Mouse (Mus musculus): ENCODE data around the gene Mrps12.

Gene Mrps12

DNA sequence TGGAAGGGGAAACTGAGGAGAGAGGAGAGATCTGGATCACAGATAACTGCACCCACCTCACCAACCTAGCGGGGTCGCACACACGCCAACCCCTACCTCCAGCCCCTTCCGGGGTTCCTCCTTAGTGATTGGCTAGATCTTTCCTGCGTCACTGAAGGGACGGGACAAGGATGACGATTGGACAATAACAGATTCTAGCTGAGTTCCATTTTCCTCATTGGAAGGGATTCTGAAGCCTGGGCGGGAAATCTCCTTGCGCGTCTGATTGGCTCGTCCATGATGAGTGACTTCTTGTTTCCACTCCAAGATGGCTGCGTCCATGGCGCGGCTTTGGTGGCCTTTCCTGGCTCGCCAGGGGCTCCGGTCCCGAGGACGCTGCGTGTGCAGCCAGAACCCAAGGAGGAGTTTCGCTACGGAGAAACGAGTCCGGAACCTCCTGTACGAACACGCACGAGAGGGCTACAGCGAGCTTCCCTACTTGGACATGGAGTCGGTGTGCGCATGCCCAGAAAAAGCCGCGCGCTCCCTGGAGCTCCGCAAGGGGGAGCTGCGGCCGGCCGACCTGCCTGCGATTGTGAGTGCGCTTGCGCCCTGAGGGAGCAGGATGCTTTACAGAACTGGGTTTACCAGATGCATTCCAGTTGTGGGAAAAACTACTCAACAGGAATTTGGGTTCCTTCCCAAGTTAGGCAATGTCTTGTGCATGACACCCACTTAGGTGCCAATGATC lies at the start of gene Mrps12, which contains the start of gene Sars2:
Gene Mrps12, minus strand, starts transcription at position 112 of the 730 bp plus-strand sequence.
Gene Sars2, plus strand, starts transcription at position 284 of the 730 bp plus-strand sequence.
- in situ Hi-C loops (cut with MboI) = no loop called here

GRCm38 (mm10) chr7:28790066-28790806 lies 48.6 kb upstream of the Mrps12 start:
- in situ Hi-C loops (cut with MboI) = no loop called here

GRCm38 (mm10) chr7:28789235-28789634 lies 47.6 kb upstream of the Mrps12 start:
- in situ Hi-C loops (cut with MboI) = no loop called here

DNA sequence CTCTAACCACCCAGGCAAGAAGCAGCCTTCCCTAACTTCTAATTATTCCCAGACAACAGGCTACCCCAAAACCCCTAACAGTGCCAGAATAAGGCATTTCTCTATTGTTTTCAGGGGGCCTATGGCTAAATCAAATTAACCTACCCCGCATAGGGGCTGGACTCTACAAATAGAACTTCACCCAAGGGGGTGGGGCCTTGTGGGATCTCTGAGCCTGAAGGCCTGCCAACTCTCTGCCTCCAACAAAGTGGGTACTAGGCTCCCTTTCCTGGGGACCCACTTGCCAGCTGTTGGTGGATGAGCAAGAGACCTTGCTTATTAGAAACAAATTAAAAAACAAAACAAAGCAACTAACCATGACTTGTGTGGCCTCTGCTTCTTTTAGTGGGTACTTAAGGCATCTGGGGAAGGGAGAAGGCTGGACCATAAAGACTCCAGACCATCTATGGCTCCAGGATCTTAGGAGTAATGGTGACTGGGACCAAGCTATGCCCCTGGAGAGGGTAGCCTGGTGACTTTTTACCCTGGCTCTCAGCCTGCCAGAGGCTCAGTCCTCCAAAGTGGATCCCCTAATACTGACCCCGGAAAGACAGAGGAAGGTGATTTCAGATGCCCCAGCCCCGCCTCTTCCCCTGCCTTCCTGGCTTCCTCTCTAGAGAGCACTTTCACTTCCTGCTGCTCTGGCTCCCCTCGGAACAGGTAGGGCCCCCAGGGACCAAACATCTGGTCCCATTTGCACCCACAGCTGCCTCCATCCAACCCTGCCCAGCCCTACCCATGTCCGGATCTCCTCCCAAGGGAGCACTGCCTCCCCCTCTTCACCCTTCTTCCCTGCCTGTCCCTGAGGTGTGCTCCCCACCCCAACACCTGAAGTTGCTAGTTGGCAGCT lies 46.9 kb upstream of the Mrps12 start, which contains the start of gene Rinl:
Gene Rinl, plus strand, starts transcription at position 663 of the 889 bp plus-strand sequence.
- in situ Hi-C loops (cut with MboI) = no loop called here

DNA sequence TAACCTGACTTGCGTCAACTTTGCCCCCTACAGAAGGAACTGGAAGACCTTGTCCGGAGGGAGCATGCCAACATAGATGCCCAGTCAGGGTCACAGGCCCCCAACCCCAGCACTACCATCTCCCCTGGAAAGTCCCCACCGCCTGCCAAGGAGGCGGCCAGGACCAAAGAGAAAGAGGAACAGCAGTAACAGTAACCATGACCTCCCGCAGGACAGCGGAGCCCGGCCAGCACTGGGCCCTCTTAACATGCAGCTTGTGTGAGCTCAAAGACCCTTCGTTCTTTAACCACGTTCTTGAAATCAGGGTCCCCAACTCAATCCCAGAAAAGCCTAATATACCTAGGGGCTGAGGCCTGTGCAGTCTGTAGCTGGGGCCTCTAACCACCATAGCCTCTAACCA lies 46.3 kb upstream of the Mrps12 start:
- in situ Hi-C loops (cut with MboI) = no loop called here

GRCm38 (mm10) chr7:28785161-28785560 lies 43.5 kb upstream of the Mrps12 start:
- in situ Hi-C loops (cut with MboI) = no loop called here

DNA sequence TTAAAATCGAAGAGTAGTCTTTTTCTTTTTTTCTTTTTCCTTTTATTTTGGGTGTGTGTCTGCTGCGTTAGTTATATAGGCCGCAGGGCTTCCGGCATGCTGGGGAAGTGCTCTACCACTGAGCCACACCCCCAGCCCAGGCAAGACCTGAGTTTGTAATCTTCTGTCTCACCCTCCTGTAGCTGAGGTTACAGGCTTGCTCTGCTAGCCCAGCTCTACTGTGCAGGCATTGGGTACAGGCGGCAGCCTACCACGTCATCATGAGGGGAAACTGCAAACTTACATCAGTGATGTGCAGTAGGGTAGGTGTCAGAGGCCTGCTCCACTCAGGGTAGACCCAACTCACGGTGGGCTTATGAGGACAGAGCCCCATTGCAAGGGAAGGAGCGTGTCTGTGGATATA lies 39.6 kb upstream of the Mrps12 start:
- in situ Hi-C loops (cut with MboI) = no loop called here

- in situ Hi-C loops (cut with MboI) = no loop called here
These were observed 39.2 kb upstream of the Mrps12 start for GRCm38 (mm10) chr7:28780857-28781256.

DNA sequence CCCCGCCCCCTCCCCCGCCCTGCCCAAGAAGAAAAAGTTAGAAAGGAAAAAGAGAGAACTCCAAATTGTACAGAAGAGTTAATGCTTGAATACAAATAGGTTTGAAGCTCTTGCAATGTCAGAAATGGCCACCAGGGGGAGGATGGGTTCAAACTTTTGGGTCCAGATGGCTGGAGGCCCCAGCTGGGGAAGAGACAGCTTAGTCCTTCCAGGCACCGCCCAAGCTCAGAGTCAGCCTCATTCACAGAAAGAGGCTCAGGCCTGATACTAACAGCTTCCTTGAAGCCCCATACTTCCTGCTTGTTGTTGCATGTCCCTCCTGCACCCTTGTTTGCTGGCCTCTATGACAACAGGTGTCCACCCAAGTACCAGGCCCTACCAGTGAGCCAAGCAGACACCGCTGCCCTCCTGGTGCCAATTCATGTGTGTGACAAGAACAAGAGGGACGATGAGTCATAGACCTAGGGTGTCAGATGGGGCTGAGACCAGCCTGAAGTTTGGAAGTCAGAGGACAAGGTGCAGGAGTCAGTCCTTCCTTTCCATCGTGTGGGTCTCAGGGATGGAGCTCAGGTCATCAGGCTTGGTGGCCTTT lies 38.5 kb upstream of the Mrps12 start:
- in situ Hi-C loops (cut with MboI) = no loop called here

GRCm38 (mm10) chr7:28778825-28779224 lies 37.2 kb upstream of the Mrps12 start:
- in situ Hi-C loops (cut with MboI) = no loop called here

DNA sequence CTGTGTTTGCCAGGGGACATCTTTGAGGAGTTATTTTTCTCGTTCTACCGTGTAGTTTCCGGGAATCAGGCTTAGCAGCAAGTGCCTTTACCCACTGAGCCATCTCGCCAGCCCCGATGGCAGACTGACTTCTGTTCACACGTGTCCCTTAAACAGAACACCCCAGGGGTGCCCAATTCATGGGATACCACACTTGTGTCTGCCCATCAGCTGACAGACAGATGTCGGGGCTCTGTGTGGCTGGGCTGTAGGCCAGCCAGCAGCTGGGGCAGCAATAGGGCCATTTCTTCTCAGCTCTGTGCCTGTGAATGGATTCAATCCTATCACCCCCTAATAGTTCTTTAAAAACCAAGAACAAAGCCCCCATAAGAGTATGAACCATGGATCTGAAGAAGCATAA lies 33.5 kb upstream of the Mrps12 start:
- in situ Hi-C loops (cut with MboI) = no loop called here

DNA sequence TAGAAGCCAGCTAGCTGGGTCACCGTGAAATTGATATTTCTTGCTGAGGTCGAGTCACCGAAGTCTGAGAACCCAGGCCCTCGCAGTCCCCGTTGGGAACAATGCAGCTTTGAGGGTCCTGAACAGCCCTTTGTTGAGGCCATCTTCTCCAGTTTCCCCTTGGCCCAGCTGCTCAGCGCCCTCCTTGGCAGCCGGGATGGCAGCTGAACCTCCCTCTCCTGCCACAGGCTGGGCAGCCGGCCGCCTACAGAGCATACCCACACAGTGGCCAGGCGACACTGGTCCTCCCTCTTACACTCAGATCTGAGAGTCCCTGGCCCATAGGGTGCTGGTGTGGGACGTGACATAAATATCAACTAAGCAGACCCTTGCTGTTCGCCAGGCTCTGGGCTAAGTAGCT lies 32.5 kb upstream of the Mrps12 start:
- in situ Hi-C loops (cut with MboI) = no loop called here

DNA sequence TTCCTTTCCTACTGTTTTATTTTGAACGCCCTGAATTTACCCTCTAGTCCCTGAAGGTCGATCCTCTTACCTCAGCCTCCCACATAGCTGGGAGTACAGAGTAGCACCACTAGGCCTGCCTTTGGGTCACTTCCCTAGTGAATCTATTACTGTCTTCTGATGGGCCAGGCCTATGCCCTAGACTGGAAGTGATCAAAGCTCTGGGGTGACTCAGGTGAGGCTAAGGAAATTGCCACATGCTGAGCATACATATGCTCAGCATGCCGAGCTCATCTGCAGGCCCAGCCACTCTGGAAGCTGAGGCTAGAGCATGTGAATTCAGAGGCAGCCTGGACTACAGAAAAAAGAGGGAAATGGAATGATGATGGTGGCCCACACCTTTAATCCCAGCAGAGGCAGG lies 31.5 kb upstream of the Mrps12 start:
- in situ Hi-C loops (cut with MboI) = no loop called here

GRCm38 (mm10) chr7:28771867-28772266 lies 30.2 kb upstream of the Mrps12 start:
- in situ Hi-C loops (cut with MboI) = no loop called here

DNA sequence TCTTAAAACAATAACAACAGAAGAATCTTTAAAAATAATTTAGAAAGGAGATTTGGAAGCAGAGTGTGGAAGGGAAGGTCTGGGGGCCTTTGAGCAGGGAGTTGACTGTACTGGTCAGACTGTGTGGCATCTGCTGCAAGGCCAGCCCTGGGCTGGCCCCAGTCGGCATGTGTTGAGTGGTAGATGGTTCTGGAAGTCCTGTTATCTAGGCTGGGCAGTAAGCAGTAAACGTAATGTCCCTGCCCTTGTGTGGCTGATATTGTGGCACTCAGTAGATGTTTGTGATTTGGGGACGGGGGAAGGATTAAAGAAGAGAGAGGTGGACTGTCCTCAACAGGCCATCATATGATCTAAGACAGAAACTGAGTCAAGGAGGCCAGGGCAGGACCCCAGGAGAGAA lies 28.7 kb upstream of the Mrps12 start:
- in situ Hi-C loops (cut with MboI) = no loop called here

- in situ Hi-C loops (cut with MboI) = no loop called here
These were observed 27.9 kb upstream of the Mrps12 start for GRCm38 (mm10) chr7:28769414-28769958.

- in situ Hi-C loops (cut with MboI) = no loop called here
These were observed 25.9 kb upstream of the Mrps12 start, which contains the start of gene Nfkbib for GRCm38 (mm10) chr7:28767462-28767965. Nfkbib (minus strand) TSS chr7:28767512.

DNA sequence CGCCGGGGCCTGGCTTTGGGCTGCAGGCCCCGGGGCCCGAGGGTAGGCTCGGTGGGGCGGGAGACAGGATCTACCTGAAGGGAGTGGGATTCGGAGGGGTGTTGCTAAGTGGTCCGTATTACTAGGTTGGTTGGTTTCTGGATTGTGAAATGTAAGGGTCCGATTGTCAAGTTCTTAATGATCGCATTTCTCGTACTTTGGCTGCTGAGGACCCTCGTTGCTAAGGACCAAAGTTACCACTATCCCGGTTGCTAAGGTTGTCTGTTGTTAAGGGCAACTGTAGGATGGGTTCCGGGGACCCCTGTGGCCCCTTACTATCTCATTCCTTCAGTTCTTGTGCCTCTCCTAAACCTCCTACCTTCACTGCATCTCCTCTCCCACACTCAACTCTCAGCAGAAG lies 25.3 kb upstream of the Mrps12 start:
- in situ Hi-C loops (cut with MboI) = no loop called here

DNA sequence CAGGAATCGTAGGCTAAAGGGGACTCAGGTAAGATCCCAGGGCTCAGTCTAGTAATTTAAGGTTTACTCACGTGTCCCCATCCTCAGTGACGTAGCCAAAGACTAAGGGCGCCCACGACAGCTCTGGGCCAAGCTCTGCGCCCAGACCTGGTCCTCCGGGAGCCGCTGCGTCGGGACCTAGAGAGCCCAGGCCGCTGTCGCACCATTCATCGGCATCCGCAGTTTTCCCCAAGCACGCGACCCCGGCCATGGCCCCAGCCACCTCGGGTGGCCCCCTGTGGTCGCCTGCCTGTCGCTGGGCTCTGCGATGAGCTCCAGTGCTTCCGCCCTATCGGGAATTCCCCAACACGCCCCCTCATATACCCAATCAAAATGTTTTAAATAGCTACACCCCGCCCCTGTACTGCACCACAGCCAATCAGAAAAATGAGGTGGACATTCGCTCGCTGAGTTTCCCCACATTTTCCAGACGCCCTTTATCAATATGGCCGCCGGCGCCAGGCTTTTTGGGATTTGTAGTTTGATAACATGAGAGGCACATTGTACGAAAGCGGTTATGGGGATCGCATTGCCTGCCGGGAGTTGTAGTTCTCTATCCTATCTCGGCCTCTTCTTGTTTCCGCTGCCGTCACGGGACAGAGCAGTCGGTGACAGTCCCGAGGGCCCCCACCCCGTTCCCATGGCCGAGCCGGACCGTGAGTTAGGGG lies 24.7 kb upstream of the Mrps12 start, which contains the start of gene Sirt2:
Gene Sirt2, plus strand, starts transcription at position 563 of the 707 bp plus-strand sequence.
- in situ Hi-C loops (cut with MboI) = no loop called here

DNA sequence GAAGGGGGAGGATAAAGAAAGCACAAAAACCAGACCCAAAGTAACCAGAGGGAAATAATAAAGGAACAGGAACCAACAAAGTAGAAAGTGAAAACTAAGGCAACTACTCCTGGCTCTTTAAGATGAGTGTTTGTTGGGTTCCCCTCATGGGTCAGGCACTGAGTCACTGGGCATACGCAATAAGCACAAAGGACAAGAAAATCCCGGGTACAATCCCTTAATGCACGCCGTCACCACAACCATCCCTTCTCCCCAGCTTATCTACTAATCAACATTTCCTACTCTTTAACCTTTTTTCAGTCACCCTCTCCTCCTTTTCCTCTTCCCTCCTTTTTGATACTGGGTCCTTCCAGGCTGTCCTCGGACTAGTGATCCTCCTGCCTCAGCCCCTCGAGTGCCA lies 23.6 kb upstream of the Mrps12 start:
- in situ Hi-C loops (cut with MboI) = no loop called here

Data from mature B cell (primary cell).